Mouse (Mus musculus): ENCODE measurements around the gene Mtmr12.

The Mtmr12 gene

GRCm38 (mm10) chr15:12236961-12237360 is 32.1 kb downstream of the Mtmr12 start:
- DNase-seq: no peak

DNA sequence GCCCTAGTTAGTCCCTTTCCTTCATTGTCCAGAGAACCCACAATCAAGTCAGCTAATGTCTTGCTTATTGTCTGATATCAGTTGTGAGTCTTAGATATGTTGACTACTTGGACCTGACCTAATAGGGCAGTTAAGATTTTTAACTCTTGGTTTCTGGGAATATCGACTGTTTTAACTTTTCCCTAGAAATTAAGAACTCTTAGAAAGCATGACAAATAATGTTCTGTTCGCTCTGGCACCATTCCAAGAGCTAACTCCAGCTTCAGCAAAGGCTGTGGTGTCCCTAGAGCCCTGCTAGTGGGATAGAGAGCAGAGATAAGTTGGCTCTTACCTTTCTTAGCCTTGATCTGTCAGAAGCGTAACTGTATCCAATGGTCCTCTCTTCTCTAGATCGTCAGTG is 32.7 kb downstream of the Mtmr12 start:
- no peak for DNase-seq

GRCm38 (mm10) chr15:12238337-12238736 is 33.5 kb downstream of the Mtmr12 start:
- DNase-seq: no peak

DNA sequence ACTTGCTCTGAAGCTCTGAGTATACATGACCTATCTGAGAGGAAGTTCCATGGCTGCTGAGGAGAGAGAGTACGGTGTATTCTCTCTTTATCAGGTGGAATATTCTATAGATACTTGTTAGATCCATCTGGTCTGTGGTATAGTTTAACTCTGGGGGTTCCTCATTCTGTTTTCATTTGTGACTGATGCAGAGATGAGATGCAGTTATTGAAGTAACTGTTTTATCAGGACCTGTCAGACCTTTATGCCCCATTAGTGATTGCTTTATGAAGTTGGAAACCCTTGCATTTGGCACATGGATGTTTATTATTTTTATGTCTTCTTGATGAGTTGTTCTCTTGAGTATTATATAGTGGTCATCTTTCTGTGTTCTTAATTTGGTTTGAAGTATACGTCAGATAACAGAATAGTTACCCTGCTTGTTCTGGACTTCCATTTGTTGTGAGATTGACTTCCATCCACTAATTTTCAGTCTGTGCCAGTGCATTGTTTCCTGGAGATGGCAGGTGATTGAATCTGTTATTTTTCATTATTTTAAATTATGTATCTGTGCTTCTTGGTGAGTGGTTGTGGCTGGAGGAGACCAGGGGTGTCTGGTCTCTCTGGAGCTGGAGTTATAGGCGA is 36.0 kb downstream of the Mtmr12 start:
- no peak for DNase-seq

DNA sequence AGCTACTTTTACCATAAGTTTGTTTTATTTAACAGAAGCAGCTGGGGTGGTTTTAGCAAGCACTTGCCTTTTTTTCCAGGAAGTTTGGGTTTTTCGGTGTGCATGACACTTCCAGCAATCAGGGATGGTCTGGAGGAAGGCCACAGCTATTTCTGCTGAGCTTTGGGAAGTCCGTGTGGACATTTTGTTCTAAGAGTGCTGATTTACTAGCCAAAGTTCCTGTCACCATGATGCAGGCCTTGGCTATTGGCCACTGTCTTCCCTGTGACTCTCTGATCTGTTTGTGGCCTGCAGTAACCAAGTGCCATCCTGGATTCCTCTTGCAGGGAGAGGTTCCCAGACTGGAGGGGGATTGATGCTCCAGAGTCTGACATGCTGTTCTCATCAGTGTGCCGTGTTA is 39.0 kb downstream of the Mtmr12 start:
- DNase-seq: no peak

- no peak for DNase-seq
Observed at GRCm38 (mm10) chr15:12245580-12246359, 40.9 kb downstream of the Mtmr12 start.

DNA sequence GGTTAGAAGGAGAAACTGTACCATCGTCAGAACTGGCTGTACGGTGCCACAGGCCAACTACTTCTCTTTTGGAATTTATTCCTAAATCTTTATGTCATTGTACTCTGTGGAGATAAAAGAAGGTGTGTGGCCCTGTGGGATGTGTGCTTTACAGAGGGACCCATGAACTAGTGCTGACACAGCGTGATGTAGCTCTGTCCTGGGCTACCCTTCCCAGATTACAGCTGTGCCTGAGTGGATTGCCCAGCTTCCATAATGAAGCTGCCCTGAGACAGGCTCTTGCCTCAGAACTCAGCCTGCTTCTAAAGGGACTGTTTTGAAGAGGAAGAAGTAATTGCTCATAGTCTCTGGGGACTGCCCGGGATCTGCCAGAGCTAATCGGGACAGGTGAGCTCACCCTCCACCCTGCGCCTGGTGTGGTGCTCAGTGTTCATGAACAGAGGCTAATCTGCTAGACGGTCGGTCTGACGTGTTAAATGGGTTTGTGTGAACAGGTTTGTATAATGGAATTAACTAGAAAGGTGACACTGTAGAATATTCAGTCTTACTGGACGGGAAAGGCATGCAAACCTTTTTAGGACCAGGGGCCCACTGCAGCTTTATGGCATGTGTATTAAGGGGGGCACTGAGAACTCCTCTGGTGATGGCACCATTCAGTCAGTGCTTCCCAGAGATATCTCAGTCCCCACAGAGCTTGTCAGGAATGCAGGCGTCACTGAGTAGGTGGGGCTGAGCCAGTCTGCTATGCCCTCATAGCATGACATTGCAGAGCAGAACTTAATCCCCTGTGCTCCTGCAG is 41.7 kb downstream of the Mtmr12 start:
- no peak for DNase-seq

GRCm38 (mm10) chr15:12247159-12247603 is 42.4 kb downstream of the Mtmr12 start:
- DNase-seq: no peak

DNA sequence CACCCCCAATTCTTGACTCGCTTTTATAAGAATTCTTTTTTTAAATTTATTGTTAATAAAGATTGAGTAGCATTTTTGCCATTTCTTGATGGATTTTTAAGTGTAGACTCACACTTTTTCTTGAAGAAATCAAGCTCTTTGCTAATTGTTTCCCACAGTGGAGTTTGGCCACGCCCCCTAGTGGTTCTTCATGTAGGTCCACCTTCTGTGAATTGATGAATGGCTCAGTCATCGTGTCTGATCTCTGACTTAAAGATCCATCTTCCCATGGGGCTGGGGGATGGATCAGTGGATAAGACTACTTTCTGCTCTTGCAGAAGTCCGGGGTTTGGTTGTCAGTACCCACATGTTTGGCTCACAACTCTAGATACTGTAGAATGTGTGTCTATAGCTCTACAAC is 43.5 kb downstream of the Mtmr12 start:
- no peak for DNase-seq

DNA sequence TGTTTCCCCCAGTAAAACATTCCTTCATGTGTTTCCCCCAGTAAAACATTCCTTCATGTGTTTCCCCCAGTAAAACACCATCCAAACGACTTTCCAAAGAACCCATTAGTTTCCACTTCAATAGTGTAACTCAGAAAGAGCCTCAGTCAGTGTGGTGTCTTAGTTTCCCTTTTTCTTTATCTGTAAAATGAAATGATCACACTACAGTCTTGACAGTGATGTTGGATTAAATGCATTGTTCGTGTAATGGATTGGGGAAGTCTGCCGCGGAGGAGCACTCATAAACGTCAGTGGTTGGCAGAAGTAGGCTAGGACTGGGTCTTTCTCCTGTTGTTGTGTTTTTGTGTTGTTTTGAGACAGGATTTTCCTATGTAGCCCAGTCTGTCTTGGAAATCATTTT is 45.5 kb downstream of the Mtmr12 start:
- no peak for DNase-seq

DNA sequence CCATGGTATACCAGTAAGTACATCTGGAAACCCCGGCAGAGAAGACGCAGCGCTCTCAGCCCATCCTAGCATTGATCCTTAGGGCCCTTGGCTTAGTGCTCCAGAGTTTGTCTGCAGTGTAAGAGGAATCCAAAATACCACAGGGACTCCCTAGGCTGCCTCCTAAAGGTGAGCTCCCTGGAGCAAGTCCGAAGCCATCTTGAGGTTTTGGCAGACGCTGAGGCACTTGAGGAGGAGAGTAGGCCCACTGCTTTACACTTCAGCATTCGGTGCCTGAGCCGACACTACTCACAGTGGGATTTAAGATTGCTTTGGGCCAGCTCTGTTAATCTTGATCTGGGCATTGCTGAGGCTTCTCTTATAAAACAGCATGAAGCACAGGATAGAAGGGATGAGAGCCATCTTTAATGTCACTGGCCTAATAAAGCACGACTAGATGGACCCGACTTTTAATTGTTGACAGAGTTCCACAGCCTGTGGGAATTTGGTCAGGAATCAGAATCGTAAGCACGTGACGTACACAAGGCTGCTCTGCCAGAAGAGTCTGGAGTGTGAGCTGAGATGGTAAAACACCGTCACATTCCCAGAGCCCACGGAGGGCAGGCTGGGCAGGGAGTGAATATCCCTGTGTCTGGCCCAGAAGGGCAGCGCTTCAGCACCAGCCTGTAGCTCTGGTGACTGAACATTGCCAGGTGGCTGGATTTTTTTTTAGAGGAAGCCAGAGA is 46.8 kb downstream of the Mtmr12 start:
- no peak for DNase-seq

DNA sequence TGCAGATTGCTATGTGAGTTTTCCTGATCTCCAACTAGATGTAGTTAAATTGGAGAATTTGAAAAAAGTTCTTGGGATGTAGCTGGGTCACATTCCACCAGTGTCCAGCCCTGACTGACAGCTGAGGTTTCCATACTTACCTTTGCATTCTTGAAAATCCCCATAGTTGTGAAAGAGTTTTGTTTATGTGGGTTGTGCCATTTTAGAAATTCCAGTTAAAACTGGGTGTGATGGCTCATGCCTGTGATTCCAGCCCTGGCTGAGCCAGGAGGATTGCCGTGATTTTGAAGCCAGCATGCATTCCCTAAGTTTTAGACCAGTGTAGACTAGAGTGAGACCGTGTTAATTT is 47.3 kb downstream of the Mtmr12 start:
- no peak for DNase-seq

GRCm38 (mm10) chr15:12257730-12258494 is 53.1 kb downstream of the Mtmr12 start:
- DNase-seq: no peak

DNA sequence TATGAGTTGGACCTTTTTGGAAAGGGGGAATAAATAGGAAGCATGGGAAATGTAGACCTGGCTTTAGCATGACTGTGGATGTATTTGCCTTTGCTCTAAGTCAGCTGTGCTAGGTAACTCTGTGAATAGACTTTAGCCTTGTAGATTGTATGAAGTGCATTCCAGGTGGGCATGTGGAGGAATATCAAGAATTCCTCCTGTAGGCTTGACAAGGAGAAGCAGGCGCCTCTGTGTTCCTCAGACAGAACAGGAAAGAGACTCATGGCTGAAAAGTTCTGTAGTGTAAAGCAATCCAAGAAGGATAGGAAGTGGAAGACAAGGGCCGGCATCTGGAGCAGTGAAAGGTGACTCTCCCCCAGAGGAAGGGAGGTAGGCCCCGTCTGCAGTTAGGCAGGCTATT is 58.2 kb downstream of the Mtmr12 start:
- no peak for DNase-seq

DNA sequence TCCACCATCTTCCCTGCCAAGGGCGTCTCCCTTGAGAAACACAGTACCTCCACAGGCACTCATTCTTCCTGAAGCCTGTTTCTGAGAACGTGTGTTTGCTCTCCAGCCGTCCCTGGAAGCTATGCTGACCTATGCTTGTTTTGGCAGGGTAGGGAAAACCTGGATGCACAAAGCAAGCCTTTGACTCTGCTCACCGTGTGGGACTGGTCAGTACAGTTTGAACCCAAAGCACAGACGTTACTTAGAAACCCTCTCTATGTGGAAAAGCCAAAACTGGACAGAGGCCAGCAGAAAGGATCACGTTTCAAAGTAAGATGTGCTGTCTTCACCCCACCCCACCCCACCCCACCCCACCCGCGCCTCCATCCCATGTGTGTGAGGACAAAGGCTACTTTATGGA is 61.6 kb downstream of the Mtmr12 start:
- DNase-seq: no peak

GRCm38 (mm10) chr15:12268021-12268420 is 63.2 kb downstream of the Mtmr12 start:
- peak; percentile 57 for DNase-seq

- DNase-seq: no peak
Observed at GRCm38 (mm10) chr15:12271340-12271739, 66.5 kb downstream of the Mtmr12 start.

- no peak for DNase-seq
Observed at GRCm38 (mm10) chr15:12273325-12274052, 68.7 kb downstream of the Mtmr12 start.

- no peak for DNase-seq
Observed at GRCm38 (mm10) chr15:12274053-12274769, 69.4 kb downstream of the Mtmr12 start.

GRCm38 (mm10) chr15:12275091-12275623 is 70.3 kb downstream of the Mtmr12 start:
- no peak for DNase-seq

DNA sequence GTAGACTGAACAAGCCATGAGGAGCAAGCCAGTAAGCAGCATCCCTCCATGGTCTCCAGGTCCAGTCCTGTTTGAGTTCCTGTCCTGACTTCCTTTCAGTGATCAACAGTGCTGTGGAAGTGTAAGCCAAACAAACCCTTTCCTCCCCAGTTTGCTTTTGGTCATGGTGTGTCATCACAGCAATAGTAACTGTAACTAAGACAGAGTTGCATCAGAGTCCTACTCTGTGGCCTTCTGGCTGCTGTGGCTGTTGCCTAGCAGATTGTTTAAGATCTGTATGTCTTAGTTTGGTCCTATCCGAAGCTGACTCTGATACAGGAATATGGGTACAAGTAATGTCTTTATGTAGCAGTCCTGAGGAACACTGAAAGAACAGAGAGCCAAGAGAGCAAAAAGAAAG is 75.0 kb downstream of the Mtmr12 start:
- DNase-seq: no peak

All from right cerebral cortex, postnatal 25 days (tissue).